Mouse (Mus musculus) inflammation-experienced regulatory T-cells, adult 6 months (primary cell): ENCODE measurements at regions not wholly inside any gene's neighbourhood (a gene's known extent, or its start where the extent isn't known, plus 50 kb on each side); places are given as distances from the start of the nearest gene placed in this dataset.

Experiments used
- ATAC-seq: one replicate; pipeline ENCODE4 v1.8.0; 2017

GRCm38 (mm10) chr8:26816977-26817376 is 160.1 kb upstream of the Zfp703 start:
- ATAC-seq, result no peak

DNA sequence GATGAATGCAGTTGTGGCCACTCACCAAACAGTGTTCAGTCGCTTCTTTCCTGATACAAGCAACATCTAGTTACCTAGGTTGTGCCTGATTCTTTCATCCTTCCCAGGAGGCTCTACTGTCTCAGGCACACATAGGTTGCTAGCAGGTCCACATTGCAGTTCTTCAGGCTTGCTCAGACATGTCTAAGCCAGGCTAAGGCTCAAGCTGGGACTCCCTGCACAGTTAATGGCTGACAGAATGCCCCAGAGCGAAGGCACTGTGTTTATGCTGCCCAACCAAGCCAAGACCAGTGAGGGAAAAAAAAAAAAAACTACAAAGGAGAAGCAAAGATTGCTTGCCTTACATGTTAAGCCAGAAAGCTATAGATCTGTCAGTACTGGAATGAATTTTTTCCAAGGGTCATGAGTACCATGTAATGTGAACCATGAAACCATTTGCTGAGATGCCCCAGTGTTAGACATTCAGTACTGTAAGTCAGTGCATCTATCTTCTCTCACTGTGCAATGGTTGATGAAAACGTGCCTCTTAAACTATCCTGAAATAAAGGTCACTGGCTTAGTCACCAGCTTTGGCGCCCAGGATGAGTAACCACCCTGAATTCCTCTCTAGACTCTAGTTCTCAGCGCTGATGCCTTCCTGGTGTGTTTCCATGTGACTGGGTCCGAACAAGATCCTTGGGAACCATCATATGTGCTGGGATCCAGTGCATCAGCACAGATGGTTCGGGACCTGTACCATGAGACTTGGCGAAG is 152.8 kb upstream of the Zfp703 start:
- ATAC-seq, result no peak

DNA sequence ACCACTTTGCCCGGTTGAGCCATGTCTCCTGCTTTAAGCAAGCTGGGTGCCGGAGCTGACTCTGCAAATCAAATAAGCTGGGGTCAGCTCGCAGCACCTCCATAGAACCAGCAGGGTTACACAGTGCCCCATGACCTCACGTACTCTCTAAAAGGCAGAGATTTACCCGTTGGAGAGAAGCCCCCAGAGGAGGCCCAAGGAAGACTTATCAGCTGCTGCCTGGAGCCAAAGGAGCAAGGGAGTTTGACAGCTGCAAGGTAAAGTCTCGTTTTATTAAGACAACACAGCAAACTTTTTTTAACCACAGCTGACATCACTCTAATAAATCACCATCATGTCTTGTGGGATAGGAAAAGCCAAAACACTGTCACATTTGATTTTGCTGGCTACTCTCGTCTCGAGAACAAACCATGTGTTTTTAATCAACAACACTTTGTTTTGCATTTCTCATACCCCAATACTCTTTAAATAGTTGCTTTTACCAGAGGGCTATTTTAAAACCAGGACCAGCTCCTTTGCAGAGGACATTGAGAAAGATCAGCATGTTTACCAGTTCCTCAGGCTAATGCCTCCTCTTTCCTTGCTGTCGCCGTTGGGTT is 148.7 kb upstream of the Zfp703 start:
- ATAC-seq, result no peak

- no peak for ATAC-seq
Measured at GRCm38 (mm10) chr8:26829313-26829712, 147.8 kb upstream of the Zfp703 start.

DNA sequence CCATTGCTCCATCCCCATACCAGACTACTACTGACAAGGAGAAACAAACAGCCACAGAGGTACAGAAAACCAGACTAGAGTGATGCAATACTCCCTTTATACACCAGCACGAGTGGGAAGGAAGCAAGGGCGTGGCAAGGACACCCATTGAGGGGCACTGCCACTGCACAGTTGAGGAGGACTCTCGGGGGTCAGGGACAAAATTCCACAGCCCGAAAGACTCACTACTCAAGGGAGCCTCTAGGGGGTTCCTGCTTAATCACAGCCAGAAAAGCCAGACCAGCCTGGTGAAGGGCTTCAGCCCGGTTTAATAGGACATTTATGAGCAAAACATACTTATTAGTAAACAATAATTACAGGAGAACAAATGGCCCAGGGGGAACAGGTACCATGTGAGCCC is 146.0 kb upstream of the Zfp703 start:
- ATAC-seq, result no peak

DNA sequence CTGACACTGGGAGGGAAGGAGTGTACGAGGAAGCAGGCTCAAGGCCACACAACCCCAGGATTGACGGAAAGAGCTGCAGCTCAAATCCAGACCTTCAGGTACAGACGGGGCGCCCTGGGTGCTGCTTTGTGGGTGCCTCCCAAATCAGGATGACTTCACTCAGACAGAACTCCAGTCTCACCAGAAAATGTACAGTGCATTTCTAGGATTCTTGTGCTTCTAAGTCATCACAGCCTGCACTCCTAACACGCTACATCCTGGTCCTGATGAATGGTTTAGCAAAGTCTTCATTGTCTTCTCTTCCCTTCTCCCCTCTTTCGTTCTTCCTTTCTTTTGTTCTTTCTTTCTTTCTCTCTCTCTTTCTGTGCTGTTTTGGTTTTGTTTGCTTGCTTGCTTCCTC is 145.3 kb upstream of the Zfp703 start:
- no peak for ATAC-seq

GRCm38 (mm10) chr8:26832546-26832945 is 144.6 kb upstream of the Zfp703 start:
- ATAC-seq, result no peak

DNA sequence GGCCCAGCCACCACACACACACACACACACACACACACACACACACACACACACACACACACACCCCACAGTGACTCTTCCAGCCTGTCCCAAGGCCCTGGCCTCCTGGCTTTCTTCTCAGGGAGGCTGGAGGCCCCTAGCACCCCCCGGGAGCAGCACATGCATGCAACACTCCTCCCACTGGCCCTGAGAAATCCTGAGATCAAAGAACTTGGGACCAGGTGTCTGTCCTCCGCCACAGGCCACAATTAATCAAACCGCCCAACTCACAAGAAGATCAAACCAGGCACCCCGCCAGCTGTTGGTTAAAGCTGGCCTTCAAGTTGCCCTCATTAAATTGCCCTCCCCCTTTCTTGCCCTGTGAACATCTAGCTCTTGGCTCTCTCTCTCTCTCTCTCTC is 143.8 kb upstream of the Zfp703 start:
- ATAC-seq, result no peak

- no peak for ATAC-seq
Measured at GRCm38 (mm10) chr8:26833784-26834183, 143.3 kb upstream of the Zfp703 start.

DNA sequence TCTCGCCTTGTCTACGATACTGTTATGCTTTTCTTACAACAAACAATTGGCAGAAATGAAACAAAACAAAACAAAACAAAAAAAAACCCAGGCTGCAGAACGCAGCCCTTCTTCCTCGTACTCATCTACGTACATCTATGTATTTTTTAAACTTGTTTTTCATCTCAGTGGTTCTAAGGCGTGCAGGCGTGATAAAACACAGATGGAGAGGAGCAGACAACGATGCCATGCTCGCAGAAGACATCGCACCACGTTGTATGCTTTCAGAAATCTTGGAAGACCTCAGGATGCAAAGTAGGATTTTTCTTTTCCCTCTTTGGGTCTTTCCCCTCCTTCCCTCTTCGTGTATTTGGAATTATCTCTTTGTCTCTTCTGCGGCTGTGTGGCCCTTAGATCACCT is 142.5 kb upstream of the Zfp703 start:
- ATAC-seq, result no peak

DNA sequence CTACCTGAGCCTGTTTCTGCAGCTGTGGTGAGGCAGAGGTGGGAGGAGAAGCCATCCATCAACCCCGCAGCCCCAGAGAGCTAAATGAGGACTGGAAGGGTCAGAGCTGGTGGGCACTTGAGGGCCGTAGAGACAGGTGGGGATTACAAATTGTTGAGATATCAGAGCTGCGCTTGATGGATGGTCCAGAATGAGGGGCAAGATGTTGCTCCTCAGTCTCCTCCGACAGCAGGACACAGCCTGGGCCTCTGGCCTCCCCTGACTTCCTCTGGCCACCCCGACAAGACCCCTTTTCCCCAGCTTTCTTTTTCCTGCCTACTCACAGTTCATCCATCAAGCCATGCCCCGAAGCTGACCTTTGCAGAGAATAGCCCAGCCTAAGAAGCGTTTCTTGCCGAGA is 142.0 kb upstream of the Zfp703 start:
- no peak for ATAC-seq

DNA sequence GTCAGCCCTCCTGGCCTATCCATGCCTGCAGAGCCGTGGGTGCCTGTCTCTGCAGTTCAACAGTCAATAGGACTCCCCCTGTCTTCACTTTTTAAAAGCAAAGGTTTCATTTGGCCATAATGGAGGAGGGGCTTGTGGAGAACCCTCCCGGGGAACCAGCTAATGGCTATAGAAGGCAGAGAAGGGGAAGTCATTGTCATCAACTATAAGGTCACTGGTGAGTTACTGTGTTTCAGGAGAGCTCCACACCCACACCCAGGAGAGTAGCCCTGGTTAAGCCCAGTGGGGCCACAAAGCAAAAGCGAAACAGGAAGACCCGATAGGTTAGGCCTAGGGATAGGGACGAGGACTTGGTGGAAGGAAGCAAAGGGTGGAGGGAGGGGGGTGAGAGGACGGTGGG is 141.5 kb upstream of the Zfp703 start:
- ATAC-seq, result no peak

DNA sequence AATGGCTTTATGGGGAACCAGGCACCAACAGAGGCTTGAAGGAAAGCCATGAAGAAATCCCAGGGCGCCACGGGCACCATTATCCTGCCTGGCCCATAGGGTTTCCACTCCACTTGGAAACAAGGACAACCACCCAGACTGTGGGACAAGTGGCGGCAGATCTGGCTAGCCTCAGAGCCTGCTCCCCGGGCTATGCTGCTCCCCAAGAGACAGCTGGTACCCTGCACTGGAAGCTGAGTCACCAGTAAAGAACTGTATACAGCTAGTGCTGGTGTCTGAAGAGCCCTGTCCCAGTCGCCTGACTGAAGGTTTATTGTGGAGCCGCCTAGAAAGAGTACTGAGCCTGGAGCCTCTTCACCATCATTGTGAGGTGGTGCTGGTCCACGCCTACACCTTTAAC is 140.6 kb upstream of the Zfp703 start:
- ATAC-seq, result no peak

- ATAC-seq, result no peak
Measured at GRCm38 (mm10) chr8:26840286-26840685, 136.8 kb upstream of the Zfp703 start.

DNA sequence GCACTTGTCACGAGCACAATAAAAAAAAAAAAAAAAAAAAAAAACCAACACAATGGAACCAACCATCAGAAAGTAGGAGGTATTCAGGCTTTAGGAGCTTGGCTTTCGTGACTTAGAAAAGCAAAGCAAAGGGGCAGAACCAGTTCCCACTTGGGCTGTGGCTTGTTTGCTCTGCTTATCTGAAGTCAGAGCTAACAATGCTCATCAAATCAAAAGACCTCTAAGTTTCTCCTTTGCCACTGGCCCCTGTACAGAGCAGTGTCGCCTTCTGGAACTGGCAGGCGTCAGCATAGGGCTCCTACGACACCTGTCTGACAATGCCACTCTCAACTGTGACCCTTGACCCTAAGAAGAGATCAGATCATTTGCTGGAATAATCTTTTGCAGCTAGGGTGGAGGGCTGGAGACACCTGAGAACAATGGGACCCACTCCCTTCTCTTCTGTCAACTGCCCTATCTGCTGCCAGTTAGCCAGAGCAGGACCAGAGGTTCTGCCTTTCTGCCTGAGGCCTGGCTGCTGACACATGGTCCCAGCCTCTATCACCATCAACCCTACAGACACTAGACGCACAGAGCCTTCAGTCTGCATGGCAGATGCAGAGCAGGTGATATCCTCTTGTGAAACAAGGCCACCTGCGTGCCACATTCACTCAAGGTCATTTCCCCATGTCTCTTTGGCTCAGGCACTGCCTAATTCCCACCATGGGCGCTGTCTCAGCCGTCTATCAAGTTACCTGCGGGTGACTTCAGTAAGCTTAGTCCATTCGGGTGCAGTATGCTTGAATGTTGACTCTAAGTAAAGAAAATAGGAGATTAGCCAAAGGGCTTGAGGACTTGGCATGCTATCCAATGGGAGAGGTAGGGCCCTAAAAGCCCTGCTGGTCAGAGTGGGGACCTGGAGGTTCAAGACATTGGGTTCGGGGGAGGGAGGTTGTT is 136.1 kb upstream of the Zfp703 start:
- no peak for ATAC-seq

DNA sequence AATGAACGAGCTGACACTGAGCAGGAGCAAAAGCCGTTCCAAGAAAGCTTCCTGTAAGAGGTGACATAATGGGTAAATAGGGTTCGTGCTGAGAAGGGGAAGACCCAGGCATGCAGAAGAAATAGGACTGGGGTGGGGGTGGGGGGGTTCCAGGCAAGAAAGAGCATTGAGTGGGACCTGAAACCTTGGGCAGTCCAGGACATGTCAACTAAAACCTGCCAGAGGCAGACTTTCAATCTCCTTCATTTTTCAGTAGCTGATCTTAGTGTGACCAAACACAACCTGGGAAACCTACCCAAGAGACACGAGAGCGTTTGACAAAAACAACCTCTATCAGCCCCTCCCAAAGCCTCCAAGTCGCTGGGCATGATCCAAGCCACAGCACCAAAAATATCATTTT is 133.4 kb upstream of the Zfp703 start:
- ATAC-seq, result no peak

- ATAC-seq, result no peak
Measured at GRCm38 (mm10) chr8:26844132-26844808, 132.9 kb upstream of the Zfp703 start.

GRCm38 (mm10) chr8:26844809-26845143 is 132.3 kb upstream of the Zfp703 start:
- ATAC-seq, result no peak

DNA sequence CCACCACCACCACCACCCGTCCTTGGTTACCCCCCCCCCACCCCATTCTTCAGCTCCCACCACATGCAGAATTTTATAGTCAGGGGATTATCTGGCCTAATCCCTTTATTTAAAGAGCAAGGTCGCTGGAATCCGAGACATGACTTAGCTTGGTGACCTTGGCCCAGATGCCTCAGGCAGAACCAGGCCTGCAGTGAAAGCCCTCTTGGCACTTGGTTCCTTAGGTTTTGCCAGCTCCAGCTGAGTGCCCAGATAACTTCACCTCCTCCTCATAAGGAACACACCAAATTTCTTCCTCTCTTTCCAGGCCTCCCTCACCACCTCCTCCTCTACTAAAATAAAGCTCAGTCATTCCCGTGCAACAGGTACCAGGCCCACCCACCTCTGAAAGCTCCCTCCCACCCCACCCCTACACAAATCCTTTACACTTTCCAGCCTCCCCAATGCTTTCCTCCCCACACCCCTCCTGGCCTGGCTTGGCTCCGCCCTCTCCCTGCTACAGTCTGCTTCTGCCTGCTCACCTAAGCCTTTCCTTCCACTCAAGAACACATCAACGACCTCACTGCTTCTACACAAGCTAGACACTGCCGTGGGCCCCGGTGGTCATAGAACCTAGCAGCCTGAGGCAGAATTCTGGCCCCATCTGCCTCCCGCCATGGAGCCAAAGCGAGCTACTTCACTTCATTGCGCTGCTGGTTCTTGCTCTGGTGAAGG is 131.5 kb upstream of the Zfp703 start:
- ATAC-seq, result no peak

DNA sequence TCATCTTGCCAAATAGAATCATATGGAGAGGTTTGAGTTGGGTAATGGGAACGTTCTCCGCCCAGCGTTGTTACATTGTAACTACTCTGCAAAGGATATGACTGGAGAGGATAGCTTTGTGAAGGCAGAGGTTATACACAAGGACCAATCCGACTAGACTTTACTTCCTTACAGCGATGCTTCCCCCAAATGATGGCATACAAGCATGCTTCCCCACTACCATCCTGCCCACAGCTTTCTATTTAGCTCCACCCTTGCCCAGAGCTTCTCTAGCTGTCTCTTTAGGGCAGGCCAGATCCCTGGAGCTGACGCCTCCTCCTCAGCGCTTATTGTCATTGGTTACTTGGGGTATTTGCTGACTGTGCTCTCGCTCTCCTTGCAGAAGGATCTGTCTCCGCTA is 130.1 kb upstream of the Zfp703 start:
- no peak for ATAC-seq

DNA sequence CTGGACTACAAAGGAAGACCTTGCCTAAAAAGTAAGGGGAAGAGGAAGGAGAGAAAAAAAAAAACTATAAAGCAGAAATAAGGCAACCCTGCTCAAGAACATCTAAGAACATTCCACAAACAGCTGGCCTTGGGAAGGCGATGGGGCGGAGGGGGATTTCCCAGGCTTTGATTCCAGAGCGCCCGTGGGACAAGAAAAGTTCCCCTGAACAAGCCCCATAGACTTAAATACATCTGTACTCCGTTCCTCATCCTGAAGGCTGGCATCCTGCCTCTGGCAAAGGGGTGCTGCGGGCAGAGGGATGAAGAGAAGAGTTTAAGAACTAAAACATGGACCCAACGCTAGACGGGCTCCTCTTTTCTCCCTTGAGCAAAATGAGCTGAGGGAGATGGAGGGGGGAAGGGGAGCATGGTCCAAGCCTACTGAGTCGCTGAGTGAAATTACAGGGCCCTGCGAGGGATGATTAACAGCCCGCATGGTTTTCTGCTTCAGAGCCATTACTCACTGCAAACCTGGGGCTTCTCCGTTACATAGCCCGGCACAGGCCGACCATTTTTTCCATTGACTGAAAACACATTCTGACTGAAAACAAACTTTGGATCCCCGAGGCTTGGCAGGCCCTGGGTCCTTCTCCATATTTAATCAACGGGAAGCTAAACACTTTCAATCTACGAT is 128.9 kb upstream of the Zfp703 start:
- no peak for ATAC-seq
